Mouse (Mus musculus): ENCODE data around the gene Tedc2.

Gene Tedc2

DNA sequence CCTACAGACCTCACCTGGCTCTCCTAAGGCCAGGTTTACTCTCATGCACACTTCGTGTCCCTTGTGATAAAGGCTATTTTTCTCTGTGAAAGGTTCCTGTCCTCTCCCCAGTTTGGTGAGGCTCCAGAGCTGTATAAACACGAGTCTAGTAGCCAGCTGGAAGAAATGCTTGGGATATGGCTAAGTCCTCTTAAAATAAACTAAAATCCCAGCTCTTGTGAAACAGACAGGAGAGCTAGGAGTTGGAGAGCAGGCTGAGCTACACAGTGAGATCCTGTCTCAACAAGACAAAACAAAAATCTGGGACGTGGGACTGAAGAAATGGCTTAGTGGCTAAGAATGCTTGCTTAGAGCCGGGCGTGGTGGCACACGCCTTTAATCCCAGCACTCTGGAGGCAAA, 7.5 kb downstream of the Tedc2 start:
- no peak for ATAC-seq (ENCODE audit: insufficient number of reproducible peaks, low FRiP score, low TSS enrichment)

DNA sequence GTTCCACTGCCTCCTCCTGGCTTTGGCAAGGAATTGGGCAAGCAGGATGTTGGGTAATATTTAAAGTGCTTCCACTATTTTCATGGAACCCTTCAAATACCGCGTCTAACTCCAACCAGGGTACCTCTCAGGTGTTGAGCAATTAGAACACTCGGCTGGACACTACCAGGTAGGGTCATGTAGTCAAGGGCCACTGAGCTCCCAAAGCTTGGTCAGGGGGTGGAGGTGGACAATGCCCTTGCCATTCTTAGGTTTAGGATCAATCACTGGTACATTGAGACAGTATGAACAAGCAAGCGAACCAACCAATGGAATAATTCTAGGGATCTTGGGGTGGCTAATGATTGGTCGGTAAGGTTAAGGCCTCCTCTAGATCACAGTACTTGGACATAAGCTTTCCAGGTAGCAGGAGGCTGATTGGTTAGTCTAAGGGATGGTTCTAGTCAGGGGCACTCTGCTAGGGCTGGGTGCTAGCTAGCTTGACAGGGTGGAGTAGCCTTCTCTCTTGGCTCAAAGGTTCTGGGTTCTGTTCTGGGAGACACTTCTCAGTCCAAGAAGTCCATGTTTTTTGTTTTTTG, 8.1 kb downstream of the Tedc2 start:
- ATAC-seq (ENCODE audit: insufficient number of reproducible peaks, low FRiP score, low TSS enrichment) = no peak

DNA sequence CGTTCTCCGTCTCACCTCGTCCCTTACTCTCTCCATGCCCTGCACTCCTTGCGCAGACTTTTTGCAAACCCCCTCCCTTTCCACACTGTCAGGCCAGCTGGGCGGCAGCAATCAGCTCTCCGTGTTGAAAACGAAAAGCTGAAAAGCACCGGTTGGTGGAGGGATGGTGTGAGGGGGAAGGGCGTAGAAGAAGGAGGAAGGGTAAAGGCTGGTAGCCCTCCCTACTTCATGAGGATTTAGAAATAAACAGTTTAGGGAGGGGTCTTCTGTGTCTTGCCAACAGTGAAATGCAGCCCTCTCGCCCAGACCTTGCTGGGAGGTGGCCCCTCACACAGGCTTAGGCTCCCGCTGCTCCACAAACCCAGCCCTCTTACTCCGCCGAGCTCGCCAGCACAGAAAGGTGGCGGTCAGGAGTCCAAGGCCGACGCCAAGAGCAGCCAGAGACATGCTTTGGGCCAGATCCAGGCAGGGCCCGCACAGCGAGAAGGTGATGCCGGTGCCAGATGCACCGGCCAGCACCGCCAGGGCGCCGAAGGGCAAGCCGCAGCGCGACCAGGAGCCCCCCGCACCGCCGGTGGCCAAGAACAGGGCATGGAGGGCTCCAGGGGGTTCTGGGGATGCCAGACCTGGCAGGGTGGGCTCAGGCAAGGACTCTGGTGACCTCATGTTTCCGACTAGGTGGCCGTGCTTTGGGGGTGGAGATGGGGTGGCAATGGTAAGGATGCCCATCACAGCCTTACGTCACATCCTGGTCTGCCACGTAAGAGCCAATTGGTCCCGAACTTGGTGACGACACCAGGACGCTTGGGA, 8.8 kb downstream of the Tedc2 start:
- ATAC-seq (ENCODE audit: insufficient number of reproducible peaks, low FRiP score, low TSS enrichment) = peak; percentile 52

DNA sequence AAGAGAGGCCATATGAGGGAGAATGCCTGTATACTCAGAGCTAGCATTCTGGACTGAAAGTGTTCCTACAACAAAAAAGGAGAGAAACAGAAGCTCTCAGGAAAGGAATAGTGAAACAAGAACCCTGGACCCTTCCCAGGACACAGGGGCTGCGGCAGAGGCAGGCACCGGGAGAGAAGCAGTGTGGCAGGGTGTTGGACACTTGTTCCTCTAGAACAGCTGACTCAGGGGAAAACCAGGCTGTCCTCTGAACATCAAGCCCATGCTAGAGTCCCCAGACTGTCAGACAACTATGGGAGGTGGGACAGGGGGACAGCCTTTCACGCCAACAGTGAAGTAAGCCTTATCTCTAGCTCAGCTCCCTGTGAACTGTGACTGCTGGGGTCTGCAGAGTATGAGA, 10.1 kb downstream of the Tedc2 start:
- no peak for ATAC-seq (ENCODE audit: insufficient number of reproducible peaks, low FRiP score, low TSS enrichment)

DNA sequence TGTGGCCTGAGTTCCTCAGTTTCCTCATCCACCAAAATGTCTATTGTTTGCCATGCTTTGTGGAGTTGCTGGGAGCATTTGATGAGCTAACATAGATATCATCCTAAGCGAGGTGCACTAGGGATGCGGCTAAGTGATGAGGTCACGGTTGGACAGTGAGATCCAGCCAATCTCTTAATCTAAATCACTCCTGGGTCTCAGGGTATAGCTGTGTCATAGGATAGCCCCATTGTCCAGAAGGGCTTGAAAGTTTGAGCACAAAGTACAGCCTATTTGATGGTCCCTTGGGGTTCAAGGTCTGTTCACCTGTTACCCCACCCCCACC, 10.8 kb downstream of the Tedc2 start:
- no peak for ATAC-seq (ENCODE audit: insufficient number of reproducible peaks, low FRiP score, low TSS enrichment)

DNA sequence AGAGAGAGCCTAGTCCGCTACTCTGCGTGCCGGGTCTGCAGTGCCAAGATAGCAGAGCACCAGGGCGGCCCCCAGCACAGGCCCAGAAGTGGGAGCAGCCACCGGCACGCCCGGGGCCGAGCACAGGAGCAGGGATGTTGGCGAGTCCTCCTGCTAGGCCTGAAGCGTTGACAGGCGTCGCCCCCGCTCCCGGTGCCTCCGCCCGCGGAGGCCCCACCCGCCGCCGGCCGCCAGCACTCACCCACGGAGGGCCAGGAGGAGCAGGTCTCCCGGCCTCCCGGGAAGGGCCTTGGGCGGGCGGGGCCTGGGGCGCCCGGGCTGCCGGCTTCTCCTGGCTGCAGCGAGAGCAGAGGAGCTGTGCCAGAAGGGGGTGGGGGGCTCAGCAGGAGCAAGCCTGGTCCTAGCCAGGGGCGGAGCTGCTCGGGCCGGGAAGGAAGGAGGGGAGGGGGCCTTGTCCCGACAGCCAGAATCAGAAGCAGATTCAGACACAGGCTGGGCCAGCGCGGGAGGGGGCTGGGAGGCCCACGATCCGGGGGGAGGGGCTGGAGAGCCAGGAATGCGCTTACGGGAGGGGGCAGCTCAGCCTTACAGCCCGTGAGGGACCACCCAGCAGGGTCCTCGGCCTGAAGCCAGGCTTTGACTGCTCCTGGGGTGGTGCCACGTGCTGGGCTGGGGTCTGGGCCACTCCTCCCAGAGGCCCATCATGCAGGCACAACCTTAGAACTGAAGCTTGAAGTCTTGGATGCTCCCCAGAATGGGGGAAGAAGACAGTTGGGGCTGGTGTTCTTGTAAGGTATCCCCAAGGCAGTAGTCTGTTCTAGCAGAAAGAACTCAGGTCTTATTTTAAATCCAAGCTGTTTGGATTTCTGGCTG, 11.4 kb downstream of the Tedc2 start, which contains the start of gene Ntn3:
Ntn3 (minus strand) TSS at position 489 of the 873 bp plus-strand sequence.
- no peak for ATAC-seq (ENCODE audit: insufficient number of reproducible peaks, low FRiP score, low TSS enrichment)

DNA sequence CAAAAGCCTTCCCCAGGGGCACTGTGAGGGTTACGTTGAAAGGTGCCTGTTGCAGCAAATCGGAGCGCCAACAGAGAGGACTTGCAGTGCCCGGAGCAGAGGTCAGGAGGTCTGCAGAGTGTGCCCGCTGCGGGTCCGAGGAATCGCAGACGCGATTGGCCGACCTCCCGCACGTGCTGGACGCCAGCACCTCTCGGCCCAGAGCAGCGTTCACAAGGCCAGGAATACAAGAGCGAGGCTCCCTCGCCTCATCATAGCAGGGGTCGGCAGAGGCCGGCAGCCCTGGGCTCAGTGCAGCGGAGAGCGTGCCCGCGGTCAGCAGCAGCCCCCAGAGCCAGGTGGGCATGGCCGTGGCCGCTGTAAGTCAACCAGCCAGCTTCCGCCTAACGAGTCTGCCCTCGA, 12.0 kb downstream of the Tedc2 start:
- no peak for ATAC-seq (ENCODE audit: insufficient number of reproducible peaks, low FRiP score, low TSS enrichment)

DNA sequence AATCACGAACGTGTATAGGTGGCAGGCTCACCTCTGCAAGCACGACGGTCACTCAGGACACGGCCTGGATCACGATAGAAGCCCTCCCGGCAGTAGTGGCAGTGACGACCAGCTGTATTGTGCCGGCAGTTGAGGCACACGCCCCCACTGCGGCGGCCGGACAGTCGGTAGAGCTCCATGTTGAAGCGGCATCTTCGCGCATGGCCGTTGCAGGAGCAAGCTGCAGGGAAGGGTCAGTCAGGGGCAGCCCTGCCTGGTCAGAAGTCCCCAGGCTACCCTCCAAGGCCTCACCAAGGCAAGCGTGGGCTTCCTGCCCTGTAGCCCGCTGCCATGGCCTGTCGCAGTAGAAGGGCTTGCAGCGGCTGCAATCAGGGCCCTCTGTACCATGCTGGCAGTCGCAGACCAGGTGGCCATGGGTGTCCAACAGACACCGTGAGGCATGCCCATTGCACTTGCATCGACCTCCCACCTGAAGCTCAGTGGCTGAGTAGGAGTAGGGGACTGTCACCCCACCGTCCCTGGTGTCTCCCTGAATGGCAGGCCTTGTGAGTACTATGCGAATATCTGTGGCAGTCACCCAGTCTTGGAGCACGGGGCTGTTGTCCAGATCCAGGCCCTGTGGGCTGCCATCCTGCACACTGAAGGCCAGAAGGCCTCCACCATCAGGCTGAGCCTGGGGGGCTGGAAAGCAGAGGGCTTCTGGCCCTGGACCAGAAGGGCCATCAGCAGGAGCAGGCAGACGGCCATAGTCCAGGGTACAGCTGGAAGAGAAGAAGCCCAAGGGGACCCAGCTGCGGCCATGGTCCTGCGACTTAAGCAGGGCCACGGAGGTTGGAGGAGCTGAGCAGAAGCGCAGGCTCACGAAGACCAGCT, 12.6 kb downstream of the Tedc2 start:
- no peak for ATAC-seq (ENCODE audit: insufficient number of reproducible peaks, low FRiP score, low TSS enrichment)

DNA sequence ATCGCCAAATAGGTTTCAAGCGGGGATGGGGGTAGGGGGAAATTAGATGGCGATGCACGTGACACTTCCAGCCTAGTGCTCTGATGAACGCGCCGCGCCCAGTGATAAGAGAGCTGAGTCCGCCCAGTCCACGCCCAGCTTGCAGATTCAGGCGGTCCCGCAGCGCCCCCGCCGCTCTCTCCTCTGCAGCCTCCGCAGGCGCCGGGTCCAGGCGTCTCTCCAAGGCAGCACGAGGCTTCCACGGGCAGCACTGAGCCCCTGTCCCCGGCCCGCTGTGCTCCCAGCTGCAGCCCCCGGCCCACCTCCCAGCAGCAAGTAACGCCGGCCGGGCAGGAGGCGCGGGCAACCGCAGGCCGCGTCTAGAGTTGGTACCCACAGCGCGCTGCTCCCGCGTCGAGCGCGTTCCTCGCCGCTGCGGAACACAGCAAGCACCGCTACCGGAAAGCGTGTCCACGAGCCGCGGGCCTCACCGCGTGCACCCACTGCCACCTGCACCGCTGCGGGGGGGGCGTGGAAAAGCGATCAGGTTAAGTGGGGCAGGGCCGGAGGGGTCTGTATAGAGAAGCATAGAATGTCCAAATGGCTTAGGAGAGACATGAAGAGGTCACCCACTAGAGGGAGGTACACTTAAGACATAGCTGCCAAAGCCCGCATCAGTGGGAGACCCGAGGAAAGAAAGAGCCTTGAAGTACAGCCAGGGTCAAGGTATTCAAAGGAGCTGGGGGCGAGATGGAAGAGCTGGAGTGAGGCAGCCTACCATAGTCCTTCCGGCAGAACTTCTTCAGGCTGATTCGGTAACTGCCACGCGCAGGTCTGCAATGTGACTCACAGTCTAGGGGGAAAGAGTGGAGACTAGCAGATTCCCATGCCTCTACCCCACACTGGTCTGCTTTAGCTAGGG, 13.9 kb downstream of the Tedc2 start:
- ATAC-seq (ENCODE audit: insufficient number of reproducible peaks, low FRiP score, low TSS enrichment) = no peak

DNA sequence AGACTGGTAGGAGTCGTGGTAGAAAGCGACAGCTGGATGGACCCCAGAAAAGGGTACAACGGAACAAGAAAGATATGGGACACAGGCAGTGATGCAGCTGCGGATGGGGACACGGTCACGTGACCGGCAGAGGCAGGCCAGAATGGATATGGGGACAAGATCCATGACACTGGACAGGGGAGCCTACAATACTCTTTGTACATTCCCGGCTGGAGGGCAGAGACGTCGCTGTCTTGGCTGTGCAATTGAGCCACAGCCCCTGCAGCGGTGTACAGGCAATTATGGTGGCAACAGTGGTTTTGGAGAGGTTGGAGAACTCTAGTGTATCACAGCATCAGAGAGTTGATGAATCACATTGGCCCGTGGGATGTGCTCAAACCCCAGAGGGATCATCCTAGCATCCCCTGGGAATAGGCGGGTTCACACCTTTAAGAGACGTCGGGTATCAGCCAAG, 14.7 kb downstream of the Tedc2 start:
- ATAC-seq (ENCODE audit: insufficient number of reproducible peaks, low FRiP score, low TSS enrichment) = no peak

DNA sequence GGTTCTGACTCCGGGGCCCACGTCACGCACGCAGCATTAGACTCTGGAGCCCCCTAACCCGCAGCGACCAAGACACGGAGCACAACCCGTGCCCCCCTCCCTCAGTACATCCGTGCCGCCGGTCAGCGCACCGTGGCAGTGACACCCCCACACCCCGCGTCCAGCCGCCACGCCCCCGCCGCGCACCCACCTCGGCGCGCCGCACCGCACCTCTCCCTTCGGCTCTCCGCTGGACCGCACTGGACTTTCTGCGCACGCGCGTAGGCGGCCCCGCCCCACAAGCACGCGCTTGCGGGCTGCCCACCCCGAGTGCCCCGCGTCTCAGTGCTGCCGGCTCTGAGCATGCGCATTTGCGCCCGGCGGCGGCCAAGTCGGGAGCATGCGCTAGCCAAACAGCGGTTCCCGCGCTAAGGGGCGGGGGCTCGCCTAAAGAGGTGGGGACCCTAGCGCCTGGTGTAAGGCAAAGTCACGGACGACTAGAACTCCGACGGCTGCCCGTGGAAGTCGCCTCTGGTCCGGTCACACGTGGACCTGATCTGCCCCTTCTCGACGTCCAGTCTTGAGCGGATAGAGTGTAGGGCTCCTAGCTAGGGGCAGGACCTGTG, 15.3 kb downstream of the Tedc2 start, which contains the start of gene Tbc1d24:
Tbc1d24 (minus strand) TSS at position 279 of the 605 bp plus-strand sequence.
- ATAC-seq (ENCODE audit: insufficient number of reproducible peaks, low FRiP score, low TSS enrichment) = peak; percentile 49

DNA sequence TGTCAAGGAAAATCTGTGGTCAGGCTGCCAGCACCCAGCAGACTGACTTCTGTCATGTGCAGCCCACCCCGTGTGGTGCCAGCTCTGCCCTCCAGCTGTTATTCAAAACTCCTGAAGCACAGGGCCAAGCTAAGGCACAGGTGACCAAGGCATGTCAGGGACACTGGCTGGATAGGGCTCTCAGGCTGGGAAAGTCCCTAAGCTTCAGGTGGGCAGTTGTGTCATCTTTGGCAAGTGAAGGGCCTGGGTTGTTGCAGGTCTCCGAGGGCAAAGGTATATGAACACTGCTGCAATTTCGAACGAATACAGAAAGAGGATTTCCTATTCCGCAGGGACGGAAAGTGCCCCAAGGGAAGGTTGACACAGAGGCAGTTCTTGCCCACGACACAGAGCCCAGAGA, 15.8 kb downstream of the Tedc2 start:
- no peak for ATAC-seq (ENCODE audit: insufficient number of reproducible peaks, low FRiP score, low TSS enrichment)

DNA sequence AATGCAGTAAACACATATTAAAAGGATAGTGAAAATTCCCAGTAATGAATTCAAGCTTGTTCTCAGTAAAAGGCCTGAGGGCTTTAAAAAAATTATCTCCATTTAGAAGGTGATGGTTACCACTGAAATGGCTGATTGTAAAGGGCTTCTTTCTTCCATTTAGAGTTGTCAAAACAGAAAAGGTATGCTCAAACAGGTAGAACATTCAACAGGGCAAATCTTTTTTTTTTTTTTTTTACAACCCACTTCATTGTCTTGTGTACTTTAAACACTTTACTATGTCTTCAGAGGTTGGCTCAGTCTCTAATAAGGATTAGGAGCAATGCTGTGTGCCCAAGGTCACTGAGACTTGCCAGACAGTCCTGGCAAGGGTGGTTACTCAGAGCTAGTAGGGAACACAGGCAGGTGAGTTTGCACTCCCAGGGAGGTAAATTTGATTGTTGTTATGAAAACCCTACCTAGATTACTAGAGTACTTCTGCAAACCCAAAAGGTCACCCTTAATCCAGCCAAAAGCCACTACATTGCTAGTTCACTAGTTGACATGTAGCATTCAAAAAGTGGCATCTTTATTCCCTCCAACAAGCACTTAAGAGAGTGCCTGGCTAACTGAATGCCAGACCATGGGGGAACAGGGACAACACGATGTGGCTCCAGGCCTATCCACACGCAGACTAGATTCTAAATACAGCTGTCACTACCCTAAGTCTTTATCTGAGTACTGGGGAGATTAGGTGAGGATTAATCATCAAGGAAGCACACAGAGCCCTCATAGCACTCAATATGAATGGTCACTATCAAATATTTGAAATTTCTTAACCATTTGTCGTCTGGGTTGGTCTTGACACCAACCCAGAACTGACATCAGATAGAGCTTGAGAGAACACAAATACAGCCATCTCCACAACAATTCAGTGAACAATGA, 16.8 kb downstream of the Tedc2 start:
- ATAC-seq (ENCODE audit: insufficient number of reproducible peaks, low FRiP score, low TSS enrichment) = no peak

DNA sequence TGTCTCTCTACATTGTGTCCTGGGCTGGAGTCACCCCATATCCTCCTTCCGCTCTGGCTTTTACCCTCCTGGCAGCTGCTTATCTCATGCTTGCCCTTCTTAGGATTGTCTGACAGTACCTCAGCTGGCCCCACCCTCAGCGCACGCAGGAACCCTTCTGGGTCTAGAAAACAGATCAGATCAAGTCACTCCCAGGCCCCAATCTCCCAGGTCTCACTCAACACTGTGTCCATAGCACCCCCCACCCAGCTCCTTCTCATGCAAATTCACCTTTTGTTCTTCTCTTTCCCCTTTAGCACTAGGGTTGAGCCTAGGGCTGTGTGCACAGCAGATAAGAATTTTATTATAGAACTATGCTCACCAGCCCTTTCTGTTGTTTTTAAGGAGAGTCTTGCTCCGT, 17.6 kb downstream of the Tedc2 start:
- no peak for ATAC-seq (ENCODE audit: insufficient number of reproducible peaks, low FRiP score, low TSS enrichment)

DNA sequence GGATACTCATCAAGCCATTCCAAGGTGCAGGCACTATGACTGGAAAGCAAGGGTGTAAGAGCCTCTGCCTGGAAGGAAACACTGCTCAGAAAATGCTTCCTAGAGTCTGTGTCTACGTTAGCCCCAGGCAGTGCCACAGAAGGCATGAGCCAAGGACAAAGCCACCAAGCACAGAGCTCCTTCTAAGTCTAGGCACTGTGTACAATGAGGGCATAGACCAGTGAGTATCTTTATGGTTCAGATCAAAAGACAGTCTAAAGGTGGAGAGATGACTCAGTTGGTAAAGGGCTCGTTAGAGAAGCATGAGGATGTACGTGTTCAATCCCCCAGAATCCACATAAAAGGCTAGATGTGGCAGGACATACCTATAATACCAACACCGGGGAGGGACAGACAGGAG, 19.6 kb downstream of the Tedc2 start:
- ATAC-seq (ENCODE audit: insufficient number of reproducible peaks, low FRiP score, low TSS enrichment) = no peak

DNA sequence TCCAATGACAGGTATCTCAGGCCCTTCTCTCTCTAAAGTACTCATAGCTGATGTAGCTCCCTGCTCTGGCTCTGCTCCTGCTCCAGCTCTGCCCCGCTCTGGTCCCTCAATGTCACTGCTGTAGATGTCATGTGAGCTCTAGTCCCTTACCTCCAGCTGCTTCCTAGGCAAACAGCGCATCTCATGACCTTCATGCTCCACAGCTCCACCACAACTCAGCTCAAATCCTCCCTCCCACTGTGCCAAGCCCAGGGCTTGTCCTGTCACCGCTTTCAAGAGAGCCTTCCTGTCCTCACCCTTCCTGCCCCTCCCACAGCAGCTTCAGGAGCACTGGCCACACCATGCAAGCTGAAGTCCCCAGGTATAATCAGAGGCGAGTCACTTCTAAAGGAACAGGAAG, 20.9 kb downstream of the Tedc2 start:
- no peak for ATAC-seq (ENCODE audit: insufficient number of reproducible peaks, low FRiP score, low TSS enrichment)

DNA sequence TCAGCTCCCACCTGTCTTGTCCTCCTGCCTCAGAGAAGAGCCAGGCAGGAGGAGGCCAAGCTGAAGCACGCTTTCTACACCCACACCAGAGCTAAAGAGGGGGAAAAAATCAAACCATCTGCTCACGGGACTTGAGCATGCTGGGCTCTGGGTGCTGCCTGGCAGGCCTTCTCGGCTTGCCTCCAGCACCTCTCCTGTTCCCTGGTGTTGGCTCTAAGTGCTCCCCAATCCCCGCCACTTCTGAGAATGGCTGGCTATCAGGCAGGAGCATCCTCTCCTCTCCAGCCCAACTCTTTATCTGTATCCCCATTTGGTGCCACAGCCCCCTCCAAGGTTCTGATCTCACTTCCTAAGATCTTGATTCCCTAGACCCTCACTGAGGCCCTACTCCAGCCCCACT, 21.4 kb downstream of the Tedc2 start:
- ATAC-seq (ENCODE audit: insufficient number of reproducible peaks, low FRiP score, low TSS enrichment) = no peak

All from cerebellum, adult (tissue).